Mouse (Mus musculus) small intestine, adult 2 months (tissue): Measurements from ENCODE around the gene Dusp10.

ENCODE experiments used
- CTCF ChIP-seq: fragments of 200-500 bp; IDR thresholded peaks from 2 replicates; pipeline ENCODE4 v1.5.1; 2012; ENCODE audit warnings: low read depth, mild to moderate bottlenecking, control low read depth, inconsistent platforms, low read length, moderate library complexity, mixed read lengths; ENCODE audit not compliant: insufficient replicate concordance, insufficient read length; ENCODE audit errors: extremely low read depth
- POLR2A ChIP-seq: fragments of 200-500 bp; IDR thresholded peaks from 2 replicates; pipeline ENCODE4 v1.6.1; 2012; ENCODE audit warnings: low read depth, mild to moderate bottlenecking, control low read depth, inconsistent platforms, low read length, moderate library complexity

- TF ChIP-seq POLR2A (no peak), CTCF (no peak)
These were observed 104.5 kb downstream of the Dusp10 start for GRCm38 (mm10) chr1:184117586-184117985.
